Mouse (Mus musculus) G1E (cell line): ENCODE measurements at regions not wholly inside any gene's neighbourhood (a gene's known extent, or its start where the extent isn't known, plus 50 kb on each side); places are given as distances from the start of the nearest gene placed in this dataset.

Experiments used
- ATAC-seq: 2 replicates; pipeline ENCODE4 v1.8.0; 2016; ENCODE audit warnings: mild to moderate bottlenecking; ENCODE audit not compliant: insufficient number of reproducible peaks, poor library complexity, low FRiP score, severe bottlenecking; ENCODE audit errors: extremely low read depth
- DNase-seq: peaks from one replicate; pipeline ENCODE4 v3.0.0; 2012; ENCODE audit warnings: low spot score
- H3K27me3 ChIP-seq: 2 replicates; pipeline ENCODE4 v1.6.1; 2012; ENCODE audit warnings: mild to moderate bottlenecking, low read length, inconsistent platforms; ENCODE audit not compliant: insufficient read depth
- H3K36me3 ChIP-seq: replicated peaks from 2 replicates; pipeline ENCODE3; 2012; ENCODE audit warnings: mild to moderate bottlenecking, inconsistent platforms
- H3K4me1 ChIP-seq: 2 replicates; pipeline ENCODE4 v1.6.1; 2012; ENCODE audit warnings: low read depth, low read length, inconsistent platforms, mixed read lengths; ENCODE audit not compliant: insufficient read depth
- H3K4me3 ChIP-seq: 2 replicates; pipeline ENCODE4 v1.5.1; 2012; ENCODE audit warnings: low read depth, mild to moderate bottlenecking, inconsistent platforms, low read length, moderate library complexity, mixed read lengths
- H3K9me3 ChIP-seq: replicated peaks from 2 replicates; pipeline ENCODE4 v1.6.1; 2012; ENCODE audit warnings: inconsistent platforms
- CTCF ChIP-seq: IDR thresholded peaks from 2 replicates; pipeline ENCODE4 v1.5.1; 2012; ENCODE audit warnings: low read depth, low read length, inconsistent platforms, mixed read lengths
- GATA1 ChIP-seq: IDR thresholded peaks from 2 replicates; pipeline ENCODE4 v1.6.1; 2012; ENCODE audit warnings: borderline replicate concordance, low read length, inconsistent platforms, mixed read lengths
- GATA2 ChIP-seq: IDR thresholded peaks from 2 replicates; pipeline ENCODE4 v1.6.1; 2012; ENCODE audit warnings: low read depth, low read length, inconsistent platforms, borderline replicate concordance
- POLR2AphosphoS5 ChIP-seq: IDR thresholded peaks from 2 replicates; pipeline ENCODE4 v1.6.1; 2012; ENCODE audit warnings: low read depth, low read length, inconsistent platforms; ENCODE audit not compliant: insufficient replicate concordance
- TAL1 ChIP-seq: conservative IDR thresholded peaks from 2 replicates; pipeline ENCODE4 v1.6.1; 2012; ENCODE audit warnings: low read depth, low read length, inconsistent platforms, mixed read lengths

DNA sequence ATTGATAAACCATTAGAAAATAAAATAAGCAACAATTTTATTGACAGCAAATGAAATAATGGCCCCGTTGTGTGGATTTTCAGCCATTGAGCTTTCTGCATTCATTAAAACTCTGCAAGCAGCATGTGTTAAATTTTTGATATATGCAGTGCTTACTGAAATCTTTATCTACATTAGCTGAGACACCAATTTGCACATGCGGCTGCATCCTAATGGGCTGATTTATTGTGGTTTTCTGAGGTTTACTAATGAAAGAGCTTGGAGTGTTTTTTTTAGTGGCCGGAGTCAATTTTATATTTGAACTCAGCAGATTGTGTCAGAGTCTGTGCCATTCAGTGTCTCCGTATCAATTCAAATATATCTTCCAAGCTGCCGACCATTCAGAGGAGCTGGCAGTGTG is 653.3 kb upstream of the Tbl1xr1 start:
- TF ChIP-seq POLR2AphosphoS5 (no peak), TAL1 (no peak), CTCF (no peak), GATA1 (no peak), GATA2 (no peak)
- H3K4me1 ChIP-seq, result no peaks in the 10 kb centered on the region
- no peaks in the 10 kb centered on the region for H3K36me3 ChIP-seq
- no peaks in the 10 kb centered on the region for H3K27me3 ChIP-seq
- DNase-seq (no peak), ATAC-seq (no peak)
- no peaks in the 10 kb centered on the region for H3K9me3 ChIP-seq
- no peak overlapping the region for H3K4me3 ChIP-seq

DNA sequence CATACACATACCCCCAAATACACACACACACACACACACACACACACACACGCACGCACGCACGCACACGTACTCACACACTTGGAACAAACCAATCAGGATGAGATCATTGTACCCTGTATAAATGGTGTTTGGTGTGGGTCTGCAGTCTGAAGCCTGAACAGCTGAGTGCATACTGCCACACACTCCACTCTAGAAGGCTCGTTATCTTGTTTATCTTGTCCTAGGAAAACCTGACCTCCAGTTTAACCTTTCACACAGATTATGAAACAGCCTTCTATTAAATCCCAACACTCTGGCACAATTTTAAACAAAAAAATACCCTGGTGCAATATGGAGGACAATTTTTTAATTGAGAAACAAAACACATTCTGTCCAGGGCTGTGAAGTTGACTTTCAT is 649.9 kb upstream of the Tbl1xr1 start:
- ATAC-seq (no peak), DNase-seq (no peak)
- no peak overlapping the region for H3K4me3 ChIP-seq
- no peaks in the 10 kb centered on the region for H3K27me3 ChIP-seq
- H3K9me3 ChIP-seq, result no peaks in the 10 kb centered on the region
- H3K4me1 ChIP-seq, result no peaks in the 10 kb centered on the region
- no peaks in the 10 kb centered on the region for H3K36me3 ChIP-seq
- TF ChIP-seq TAL1 (no peak), GATA2 (no peak)

DNA sequence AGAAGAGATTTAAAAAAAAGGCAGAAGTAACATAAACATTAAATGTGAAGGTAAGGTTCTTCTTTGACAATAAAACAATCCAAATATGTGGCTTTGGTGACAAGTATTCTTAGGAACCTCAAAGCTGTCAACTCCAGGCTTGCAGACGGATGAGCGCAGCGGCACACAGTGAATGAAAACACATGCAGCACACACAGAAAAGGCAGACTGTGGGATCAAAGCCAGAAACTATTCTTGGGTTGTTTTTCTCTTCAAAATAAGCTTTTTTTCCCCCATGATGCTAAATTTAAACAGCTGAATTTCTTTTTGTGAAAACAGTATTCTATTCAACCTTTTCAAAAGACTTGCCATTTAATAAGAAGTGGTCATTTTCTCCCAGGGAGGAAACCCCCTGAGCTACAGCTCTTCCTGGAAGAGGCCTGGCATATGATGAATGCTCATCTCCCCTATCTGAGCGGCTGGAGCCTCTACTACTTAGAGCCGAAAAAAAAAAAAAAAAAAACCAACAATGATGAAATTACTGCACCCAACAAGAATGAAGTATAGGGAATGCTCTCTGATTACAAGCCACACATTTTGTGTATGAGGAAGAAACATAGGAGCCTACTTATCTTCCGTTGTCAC is 648.9 kb upstream of the Tbl1xr1 start:
- TF ChIP-seq GATA1, result no peak
- no peak for TF ChIP-seq TAL1
- no peak for TF ChIP-seq GATA2
- TF ChIP-seq POLR2AphosphoS5, result no peak
- no peak for TF ChIP-seq CTCF
- Histone ChIP-seq H3K4me1 (no peaks in the 10 kb centered on the region), H3K4me3 (no peak overlapping the region), H3K9me3 (no peaks in the 10 kb centered on the region), H3K36me3 (no peaks in the 10 kb centered on the region), H3K27me3 (no peaks in the 10 kb centered on the region)
- ATAC-seq (no peak), DNase-seq (no peak)

DNA sequence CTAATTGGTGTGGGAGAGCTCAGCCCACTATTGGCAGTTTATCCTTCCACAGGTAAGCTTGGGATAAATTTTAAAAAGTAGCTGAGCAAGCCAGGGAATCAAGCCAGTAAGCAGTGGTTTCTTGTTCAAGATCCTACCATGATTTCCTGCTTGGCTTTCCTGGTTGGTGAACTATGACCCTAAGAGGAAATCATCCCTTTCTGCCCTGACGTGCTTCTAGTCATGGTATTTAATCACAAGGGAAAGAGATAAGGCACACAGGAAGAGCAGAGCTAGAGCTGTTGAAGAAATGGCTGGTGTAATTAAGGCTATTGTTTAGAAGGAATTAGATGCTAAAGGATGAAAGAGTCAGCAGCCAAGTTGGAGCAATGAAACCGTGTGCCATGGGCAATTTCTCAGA is 648.3 kb upstream of the Tbl1xr1 start:
- DNase-seq, result no peak
- TF ChIP-seq GATA2 (no peak), CTCF (no peak), TAL1 (no peak), GATA1 (no peak), POLR2AphosphoS5 (no peak)
- H3K9me3 ChIP-seq, result no peaks in the 10 kb centered on the region
- no peaks in the 10 kb centered on the region for H3K27me3 ChIP-seq
- no peak overlapping the region for H3K4me3 ChIP-seq
- ATAC-seq, result no peak
- H3K4me1 ChIP-seq, result no peaks in the 10 kb centered on the region
- no peaks in the 10 kb centered on the region for H3K36me3 ChIP-seq

DNA sequence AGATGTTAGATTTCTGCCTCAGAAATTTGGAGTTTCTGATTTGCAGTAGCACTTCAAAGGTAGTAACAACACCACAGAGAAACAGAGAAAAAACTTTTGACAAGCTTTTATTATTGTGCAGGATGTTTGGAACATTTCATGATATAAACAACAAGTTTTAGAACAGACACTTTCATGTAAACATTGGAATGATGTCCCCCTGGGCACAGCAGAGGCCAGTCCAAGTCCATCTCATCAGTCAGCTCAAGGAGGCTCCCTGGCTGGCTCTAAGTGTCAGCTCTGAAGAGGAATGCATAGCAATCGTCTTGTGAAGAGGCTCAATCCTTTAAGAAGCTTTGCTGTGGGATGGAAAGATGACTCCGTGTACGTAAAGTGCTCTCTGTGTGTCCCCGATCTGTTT is 612.2 kb upstream of the Tbl1xr1 start:
- Histone ChIP-seq H3K9me3 (no peaks in the 10 kb centered on the region), H3K4me1 (no peaks in the 10 kb centered on the region), H3K4me3 (no peak overlapping the region), H3K36me3 (no peaks in the 10 kb centered on the region), H3K27me3 (no peaks in the 10 kb centered on the region)
- TF ChIP-seq TAL1, result no peak
- no peak for DNase-seq
- no peak for ATAC-seq

DNA sequence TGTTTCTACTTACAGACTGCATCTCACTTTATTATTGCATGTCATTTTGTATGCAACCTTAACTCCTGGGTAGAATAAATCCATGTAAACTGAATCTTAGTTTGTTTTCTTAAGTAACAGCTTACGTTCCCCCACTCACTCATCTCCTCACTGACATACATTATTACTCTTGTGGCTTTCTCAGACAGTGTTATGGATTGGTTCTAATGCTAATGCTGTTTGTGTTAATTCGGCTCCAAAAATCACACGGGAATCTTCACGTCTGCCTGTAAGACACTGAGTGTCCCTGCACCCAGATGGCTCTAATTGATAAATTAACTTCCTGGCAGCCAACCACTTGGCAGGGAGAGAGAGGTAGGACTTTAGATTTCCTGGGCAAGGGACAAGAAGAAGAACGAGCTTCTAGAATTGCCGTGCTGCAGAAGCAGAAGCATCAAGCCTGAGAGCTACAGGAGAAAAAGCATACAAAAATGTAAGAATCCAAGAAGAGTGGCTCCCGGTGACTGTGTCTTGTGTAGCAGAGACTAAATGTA is 610.3 kb upstream of the Tbl1xr1 start:
- no peak overlapping the region for H3K4me3 ChIP-seq
- H3K4me1 ChIP-seq, result no peaks in the 10 kb centered on the region
- H3K9me3 ChIP-seq, result no peaks in the 10 kb centered on the region
- ATAC-seq (no peak), DNase-seq (no peak)
- no peak for TF ChIP-seq TAL1
- TF ChIP-seq POLR2AphosphoS5, result no peak
- TF ChIP-seq GATA2, result no peak
- TF ChIP-seq CTCF, result no peak
- TF ChIP-seq GATA1, result no peak
- no peaks in the 10 kb centered on the region for H3K27me3 ChIP-seq
- no peaks in the 10 kb centered on the region for H3K36me3 ChIP-seq

DNA sequence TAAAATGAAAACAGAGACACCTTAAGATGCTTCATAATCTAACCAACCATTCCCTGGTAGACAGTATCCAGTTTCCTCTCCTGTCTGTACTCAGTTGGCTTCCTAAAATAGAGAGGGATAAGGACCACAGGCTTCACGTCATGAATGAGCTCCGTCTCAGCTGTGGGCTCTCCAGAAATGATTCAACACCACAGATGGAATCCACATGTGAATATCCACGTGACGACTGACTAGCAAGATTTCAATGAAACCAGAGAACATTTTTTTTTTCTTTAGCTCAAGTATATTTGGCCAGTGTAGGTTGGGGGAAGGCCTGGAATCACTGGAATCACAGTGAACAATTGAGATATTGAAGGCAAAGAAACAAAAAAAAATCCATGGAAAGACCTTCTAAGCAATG is 599.1 kb upstream of the Tbl1xr1 start:
- ATAC-seq, result no peak

More for the DNA sequence above, 599.1 kb upstream of the Tbl1xr1 start:
- DNase-seq, result no peak
- Histone ChIP-seq H3K4me1 (no peaks in the 10 kb centered on the region), H3K9me3 (no peaks in the 10 kb centered on the region), H3K4me3 (no peak overlapping the region), H3K27me3 (no peaks in the 10 kb centered on the region), H3K36me3 (no peaks in the 10 kb centered on the region)
- TF ChIP-seq GATA2 (no peak), TAL1 (no peak), POLR2AphosphoS5 (no peak), GATA1 (no peak), CTCF (no peak)
